Mouse (Mus musculus) limb, embryonic 14.5 days (tissue): ENCODE results near the gene Clmn. TPM values are rescaled to one million over a fixed set of nuclear protein-coding genes. Genes with fewer than 3 reads are reported as not detected.

Experiments used
- ATAC-seq: fragments of 200-750 bp; cut with Nextera tagmentation; 2 replicates; pipeline ENCODE4 v1.8.0; 2017; ENCODE audit warnings: low read depth, moderate number of reproducible peaks, moderate TSS enrichment; ENCODE audit not compliant: low FRiP score
- DNase-seq: peaks from one replicate; pipeline ENCODE4 v3.0.0-alpha.2; 2015; ENCODE audit warnings: low spot score
- H3K27ac ChIP-seq: fragments of 300-500 bp; sonication (generic); replicated peaks from 2 replicates; pipeline ENCODE4 v1.5.1; 2014; ENCODE audit warnings: low read depth, mild to moderate bottlenecking, low read length, moderate library complexity, mixed read lengths
- H3K27me3 ChIP-seq: fragments of 300-500 bp; sonication (generic); 2 replicates; pipeline ENCODE4 v1.6.1; 2014; ENCODE audit warnings: low read length, mixed read lengths; ENCODE audit not compliant: control insufficient read depth, insufficient read depth
- H3K36me3 ChIP-seq: fragments of 300-500 bp; sonication (generic); 2 replicates; pipeline ENCODE4 v1.6.1; 2014; ENCODE audit warnings: mild to moderate bottlenecking, low read length, moderate library complexity, mixed read lengths; ENCODE audit not compliant: control insufficient read depth, insufficient read depth
- H3K4me1 ChIP-seq: fragments of 300-500 bp; sonication (generic); 2 replicates; pipeline ENCODE4 v1.6.1; 2014; ENCODE audit warnings: antibody characterized with exemption, low read length, mixed read lengths; ENCODE audit not compliant: control insufficient read depth, insufficient read depth
- H3K4me2 ChIP-seq: fragments of 300-500 bp; sonication (generic); replicated peaks from 2 replicates; pipeline ENCODE4 v1.6.1; 2014; ENCODE audit warnings: low read depth, mild to moderate bottlenecking, low read length, moderate library complexity; ENCODE audit not compliant: severe bottlenecking
- H3K4me3 ChIP-seq: fragments of 300-500 bp; sonication (generic); replicated peaks from 2 replicates; pipeline ENCODE4 v1.5.1; 2014; ENCODE audit warnings: low read length
- H3K9ac ChIP-seq: fragments of 300-500 bp; sonication (generic); 2 replicates; pipeline ENCODE4 v1.6.1; 2014; ENCODE audit warnings: mild to moderate bottlenecking, low read depth, low read length, moderate library complexity; ENCODE audit not compliant: severe bottlenecking
- H3K9me3 ChIP-seq: fragments of 300-500 bp; sonication (generic); 2 replicates; pipeline ENCODE4 v1.6.1; 2016; ENCODE audit warnings: low read length; ENCODE audit not compliant: control insufficient read depth
- POLR2A ChIP-seq: fragments of 200-500 bp; IDR thresholded peaks from 2 replicates; pipeline ENCODE4 v1.8.0; 2012; ENCODE audit warnings: inconsistent platforms, mild to moderate bottlenecking, moderate library complexity, borderline replicate concordance; ENCODE audit not compliant: insufficient read depth, insufficient read length; ENCODE audit errors: extremely low read depth
- WGBS: fragments of 180-500 bp; shearing (Covaris S2); extraction: QIAGEN DNeasy Blood & Tissue Kit; methylation state at CpG from one replicate; pipeline ENCODE4 v1.1.7; 2014; 5-methylcytosine and 5-hydroxymethylcytosine counted together
- polyA plus RNA-seq, 2 experiments: library from polyadenylated mRNA; depleted of rRNA in 1 of 2; stranded (reverse) in 1 of 2; unstranded in 1 of 2; fragments of >200 nt; fragmentation: Nextera tagmentation in 1 of 2; extraction: Ambion mirVana in 1 of 2; gene quantifications; 2 replicates each; pipeline versions ENCODE4 v1.2.1 to v1.2.3; 2012 to 2014

Clmn gene
- polyA plus RNA-seq, 2 experiments, result 2.9 to 8.1 TPM

DNA sequence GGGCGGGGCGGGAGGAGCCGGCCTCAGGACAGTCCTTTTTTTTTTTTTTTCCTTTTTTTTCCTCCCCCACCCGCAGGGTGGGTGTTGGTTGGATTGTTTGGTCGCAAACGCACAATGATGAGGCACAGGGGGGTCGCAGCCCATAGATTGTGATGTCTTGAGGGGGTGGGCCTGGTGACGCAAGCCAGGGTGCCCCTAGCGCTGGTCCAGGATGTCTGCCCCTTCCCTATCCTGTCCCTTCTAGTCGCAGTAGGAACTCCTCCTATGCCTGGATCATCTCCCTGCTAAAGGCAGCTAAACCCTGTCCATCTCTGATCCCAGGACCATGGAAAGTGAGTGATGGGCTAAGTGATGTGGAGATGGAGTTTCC is 275 bp upstream of the Clmn start:
- Histone ChIP-seq H3K36me3 (no peaks in the 10 kb centered on the region), H3K9me3 (no peaks in the 10 kb centered on the region), H3K27me3 (no peaks in the 10 kb centered on the region), H3K27ac (no peak overlapping the region), H3K4me1 (no peaks in the 10 kb centered on the region), H3K4me2 (peak overlapping the region; percentile 87), H3K4me3 (peak overlapping the region; percentile 76), H3K9ac (peak overlapping the region; percentile 87)
- TF ChIP-seq POLR2A, result no peak
- DNase-seq, result no peak
- WGBS, result under 1% methylated on average over 6 of the region's 10 CpGs
- peak; percentile 56 for ATAC-seq

DNA sequence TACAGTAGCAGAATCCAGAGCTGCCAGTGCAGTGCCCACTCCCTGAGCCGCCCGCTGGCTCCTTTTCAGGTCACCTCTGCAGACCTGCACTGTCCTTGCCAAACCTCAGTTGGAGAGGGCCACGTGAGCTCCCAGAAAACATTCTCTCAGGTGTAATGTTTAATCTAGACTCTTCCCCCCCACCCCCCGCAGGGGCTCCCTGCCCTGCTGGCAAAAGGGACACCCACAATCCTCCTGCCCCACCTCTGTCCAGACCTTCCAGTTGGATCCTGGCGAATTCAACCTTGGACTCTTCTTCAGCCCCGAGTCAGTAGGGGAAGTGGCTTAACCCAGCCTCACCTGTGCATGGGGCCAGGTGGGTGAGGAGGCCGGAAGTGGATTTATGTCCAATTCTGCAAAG is 1.2 kb downstream of the Clmn start:
- no peak overlapping the region for H3K27ac ChIP-seq
- no peaks in the 10 kb centered on the region for H3K36me3 ChIP-seq
- H3K4me1 ChIP-seq, result peaks cover 9% of the 10 kb centered on the region
- H3K9ac ChIP-seq, result no peak overlapping the region
- TF ChIP-seq POLR2A, result no peak
- DNase-seq, result no peak
- peak overlapping the region; percentile 87; the same call in 1 of the 2 replicates for H3K4me2 ChIP-seq
- H3K4me3 ChIP-seq, result peak overlapping the region; percentile 76; the same call in 1 of the 2 replicates
- no peaks in the 10 kb centered on the region for H3K9me3 ChIP-seq
- ATAC-seq, result no peak
- H3K27me3 ChIP-seq, result no peaks in the 10 kb centered on the region
- 80% methylated on average over 7 of the region's 7 CpGs for whole genome bisulfite sequencing

DNA sequence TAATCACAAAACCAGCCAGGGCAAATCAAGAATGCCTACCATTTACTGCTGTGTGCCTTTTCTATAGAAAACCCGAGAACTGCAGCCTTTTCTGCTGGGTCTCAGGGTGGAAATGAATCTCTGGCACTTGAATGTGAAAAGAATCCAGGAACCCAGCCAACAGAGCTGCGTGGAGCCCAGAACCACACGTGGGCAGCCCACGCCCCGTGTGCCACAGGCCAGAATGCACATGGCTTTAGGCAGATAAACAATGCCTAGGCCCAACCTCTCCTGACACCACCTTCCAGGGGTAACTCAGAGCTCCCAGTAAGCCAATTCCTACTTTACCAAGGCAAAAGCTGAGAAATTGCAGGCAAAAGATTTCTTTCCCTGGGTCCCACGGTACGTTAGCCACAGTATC is 5.7 kb downstream of the Clmn start:
- TF ChIP-seq POLR2A, result no peak
- DNase-seq, result no peak
- WGBS, result 65% methylated on average over 7 of the region's 7 CpGs
- Histone ChIP-seq H3K36me3 (no peaks in the 10 kb centered on the region), H3K9me3 (no peaks in the 10 kb centered on the region), H3K27ac (peak overlapping the region; percentile 33; the same call in 1 of the 2 replicates), H3K9ac (peak overlapping the region; percentile 7; the same call in 1 of the 2 replicates), H3K4me2 (no peak overlapping the region), H3K27me3 (no peaks in the 10 kb centered on the region), H3K4me3 (no peak overlapping the region), H3K4me1 (peaks cover 9% of the 10 kb centered on the region)
- ATAC-seq, result no peak

DNA sequence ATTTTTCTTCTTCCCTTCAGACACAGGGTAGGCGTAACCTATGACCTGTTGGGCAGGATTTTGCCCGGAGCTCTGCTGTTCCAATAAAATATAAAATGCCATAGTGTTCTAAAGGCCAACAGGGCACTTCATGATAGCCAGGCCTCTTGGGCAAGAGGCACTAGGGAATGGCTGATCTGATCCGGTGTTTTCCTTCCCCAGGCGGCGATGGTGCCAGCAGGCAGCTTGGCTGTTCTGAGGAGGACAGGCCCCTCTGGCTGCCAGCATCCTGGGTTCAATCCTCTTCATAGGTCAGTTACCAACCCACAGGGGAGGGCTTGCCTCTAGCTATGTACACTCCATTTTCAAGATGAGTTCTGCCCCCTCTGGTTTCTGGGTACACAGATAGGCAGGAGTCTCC is 6.1 kb downstream of the Clmn start:
- ATAC-seq (no peak), DNase-seq (no peak)
- Histone ChIP-seq H3K4me1 (peaks cover 9% of the 10 kb centered on the region), H3K4me2 (no peak overlapping the region), H3K36me3 (no peaks in the 10 kb centered on the region), H3K9me3 (no peaks in the 10 kb centered on the region), H3K4me3 (no peak overlapping the region), H3K27ac (peak overlapping the region; percentile 33; the same call in 1 of the 2 replicates), H3K27me3 (no peaks in the 10 kb centered on the region), H3K9ac (no peak overlapping the region)
- WGBS, result 79% methylated on average over 5 of the region's 5 CpGs
- no peak for TF ChIP-seq POLR2A

DNA sequence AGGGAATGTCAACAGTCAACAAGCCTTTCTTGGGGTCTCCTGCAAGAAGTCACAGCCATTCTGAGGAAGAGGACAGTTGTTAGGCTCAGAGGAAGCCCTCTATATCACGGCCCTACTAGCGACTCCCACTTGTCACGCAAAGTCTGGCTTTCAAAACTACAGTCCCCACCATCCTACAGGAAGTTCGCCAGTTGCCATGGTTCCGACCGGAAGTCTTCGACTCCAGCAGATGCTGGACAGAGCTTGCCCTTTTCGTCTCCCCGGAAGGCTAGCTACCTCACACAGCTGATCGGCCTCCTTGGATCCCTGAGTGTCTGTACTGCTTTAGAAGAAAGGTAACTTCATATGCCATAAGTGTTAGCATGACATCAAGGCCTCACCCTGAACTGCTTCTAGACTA is 7.3 kb downstream of the Clmn start:
- TF ChIP-seq POLR2A, result no peak
- no peak overlapping the region for H3K9ac ChIP-seq
- H3K9me3 ChIP-seq, result no peaks in the 10 kb centered on the region
- no peak overlapping the region for H3K4me2 ChIP-seq
- peaks cover 9% of the 10 kb centered on the region for H3K4me1 ChIP-seq
- no peak overlapping the region for H3K4me3 ChIP-seq
- ATAC-seq (no peak), DNase-seq (no peak)
- no peaks in the 10 kb centered on the region for H3K36me3 ChIP-seq
- H3K27me3 ChIP-seq, result no peaks in the 10 kb centered on the region
- H3K27ac ChIP-seq, result no peak overlapping the region
- WGBS, result 83% methylated on average over 10 of the region's 10 CpGs

DNA sequence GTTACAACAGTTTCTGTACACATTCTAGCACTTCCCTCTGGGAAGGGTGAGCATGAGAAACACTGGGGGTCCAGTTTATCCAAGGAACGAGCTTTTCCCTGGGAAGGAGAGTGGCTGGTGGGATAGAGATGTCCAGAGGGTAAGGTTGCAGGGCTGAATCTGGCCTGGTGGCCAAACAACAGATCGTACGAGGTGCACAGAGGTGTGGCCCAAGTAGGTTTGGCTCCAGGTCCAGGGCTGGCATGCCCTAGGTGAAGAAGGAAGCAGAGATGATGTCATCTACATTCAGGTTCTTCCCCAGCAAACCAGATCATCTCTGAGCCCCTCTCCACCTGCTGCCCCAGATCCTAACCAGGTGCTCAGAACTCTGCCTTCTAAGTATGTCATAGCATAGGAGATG is 8.3 kb downstream of the Clmn start:
- 70% methylated on average over 3 of the region's 3 CpGs for WGBS

More for the DNA sequence above, 8.3 kb downstream of the Clmn start:
- ATAC-seq (no peak), DNase-seq (no peak)
- no peaks in the 10 kb centered on the region for H3K27me3 ChIP-seq
- no peak overlapping the region for H3K4me2 ChIP-seq
- no peak for TF ChIP-seq POLR2A
- no peaks in the 10 kb centered on the region for H3K36me3 ChIP-seq
- peaks cover 17% of the 10 kb centered on the region for H3K4me1 ChIP-seq
- no peaks in the 10 kb centered on the region for H3K9me3 ChIP-seq
- no peak overlapping the region for H3K27ac ChIP-seq
- no peak overlapping the region for H3K9ac ChIP-seq
- H3K4me3 ChIP-seq, result no peak overlapping the region
